ENCODE assay signal across 10 mouse cellular contexts in genomic region chr10:107493580-107494474, GRCm38 (mm10). TPM values are rescaled to one million over a fixed set of nuclear protein-coding genes. Genes with fewer than 3 reads are reported as not detected.
DNase-seq lines count a peak whose midpoint lies in the region; ATAC-seq and TF ChIP-seq lines count a peak whose summit lies in the region.
"Had no signal": no experiment of that assay in that cellular context is flagged by ENCODE, and none has a peak within 500 bp of the region (broad histone marks: within the 10 kb centered on the region; RNA-seq: fewer than 3 reads in every experiment).

No protein-coding gene starts in this region.

- TF ChIP-seq CTCF in lung, adult 2 months (IDR thresholded peaks at IDR 0.05; ENCODE audit: insufficient read depth, low read length), result no peak
- 0 out of 2 replicates have a peak, but pooled peaks have one; percentile 1 for TF ChIP-seq CTCF in stomach, postnatal 0 days (IDR thresholded peaks at IDR 0.05; ENCODE audit: low read depth)

- no peaks in the 10 kb centered on the region for H3K9me3 ChIP-seq in lung, embryonic 16.5 days (ENCODE audit: control insufficient read depth, low read length)
- no peaks in the 10 kb centered on the region for H3K9me3 ChIP-seq in forebrain, embryonic 14.5 days (replicated peaks; ENCODE audit: control insufficient read depth, low read length)
- H3K9me3 ChIP-seq in limb, embryonic 13.5 days, result no peaks in the 10 kb centered on the region
- H3K9me3 ChIP-seq in stomach, postnatal 0 days (ENCODE audit: control insufficient read depth, low read length), result no peaks in the 10 kb centered on the region

- DNase-seq in lung, adult 2 months, result no peak
- DNase-seq in forebrain, embryonic 14.5 days (ENCODE audit: low spot score), result no peak
- DNase-seq in stomach, postnatal 0 days (ENCODE audit: low spot score), result no peak
- no peak for DNase-seq in cerebellum, adult 9-11 months
- no peak for DNase-seq in embryo, embryonic 9.5 days (ENCODE audit: extremely low spot score)
- DNase-seq: embryo, embryonic 11 days; kidney, postnatal 25 days had no signal

- no peak for TF ChIP-seq POLR2A in lung, adult 2 months (IDR thresholded peaks at IDR 0.05; ENCODE audit: borderline replicate concordance, extremely low read depth, low read depth, low read length)

- peak; percentile 10 for ATAC-seq in lung, embryonic 16.5 days (ENCODE audit: low read depth)
- ATAC-seq in forebrain, embryonic 14.5 days, result peak; percentile 81
- ATAC-seq in limb, embryonic 13.5 days (ENCODE audit: low FRiP score, low read depth), result peak; percentile 38; the same call in 1 of the 2 replicates
- ATAC-seq in stomach, postnatal 0 days (ENCODE audit: low FRiP score, low TSS enrichment), result no peak

- WGBS in lung, embryonic 16.5 days, result 48% methylated on average over 20 of the region's 20 CpGs
- 55% methylated on average over 20 of the region's 20 CpGs for WGBS in lung, adult 2 months
- WGBS in forebrain, embryonic 14.5 days, result 48% methylated on average over 20 of the region's 20 CpGs
- 39% methylated on average over 20 of the region's 20 CpGs for WGBS in limb, embryonic 13.5 days
- 54% methylated on average over 20 of the region's 20 CpGs for WGBS in stomach, postnatal 0 days

- no peak overlapping the region for H3K27ac ChIP-seq in lung, embryonic 16.5 days (ENCODE audit: low read length)
- H3K27ac ChIP-seq in forebrain, embryonic 14.5 days (ENCODE audit: low read depth, low read length), result no peak overlapping the region
- H3K27ac ChIP-seq in limb, embryonic 13.5 days, result no peak overlapping the region
- H3K27ac ChIP-seq in stomach, postnatal 0 days (replicated peaks), result no peak overlapping the region

- no peaks in the 10 kb centered on the region for H3K4me1 ChIP-seq in lung, embryonic 16.5 days (replicated peaks; ENCODE audit: control insufficient read depth, insufficient read depth, low read length)
- no peaks in the 10 kb centered on the region for H3K4me1 ChIP-seq in lung, adult 2 months (ENCODE audit: control insufficient read depth, insufficient read depth, low read length)
- no peaks in the 10 kb centered on the region for H3K4me1 ChIP-seq in forebrain, embryonic 14.5 days (ENCODE audit: control insufficient read depth, insufficient read depth, low read length)
- peaks cover 11% of the 10 kb centered on the region for H3K4me1 ChIP-seq in limb, embryonic 13.5 days
- no peaks in the 10 kb centered on the region for H3K4me1 ChIP-seq in stomach, postnatal 0 days (replicated peaks; ENCODE audit: control insufficient read depth, insufficient read depth)
- H3K4me1 ChIP-seq: megakaryocyte, embryonic 14.5 days had no signal

- peak overlapping the region; percentile 66 for H3K4me2 ChIP-seq in lung, embryonic 16.5 days (ENCODE audit: low read depth, low read length)
- peak overlapping the region; percentile 53 for H3K4me2 ChIP-seq in forebrain, embryonic 14.5 days (ENCODE audit: low read length)
- H3K4me2 ChIP-seq in limb, embryonic 13.5 days (replicated peaks), result peak overlapping the region; percentile 62
- peak overlapping the region; percentile 46 for H3K4me2 ChIP-seq in stomach, postnatal 0 days (replicated peaks; ENCODE audit: low read depth)

- H3K4me3 ChIP-seq in lung, embryonic 16.5 days (ENCODE audit: low read length), result peak overlapping the region; percentile 36
- H3K4me3 ChIP-seq in lung, adult 2 months (replicated peaks; ENCODE audit: extremely low read depth, low read depth, low read length), result no peak overlapping the region
- peak overlapping the region; percentile 27 for H3K4me3 ChIP-seq in forebrain, embryonic 14.5 days (ENCODE audit: low read depth, low read length)
- H3K4me3 ChIP-seq in limb, embryonic 13.5 days, result peak overlapping the region; percentile 33
- peak overlapping the region; percentile 30 for H3K4me3 ChIP-seq in stomach, postnatal 0 days (ENCODE audit: low read depth, low read length)

- H3K27me3 ChIP-seq in lung, embryonic 16.5 days (ENCODE audit: control insufficient read depth, insufficient read depth, low read depth, low read length), result no peaks in the 10 kb centered on the region
- H3K27me3 ChIP-seq in forebrain, embryonic 14.5 days (replicated peaks; ENCODE audit: control insufficient read depth, insufficient read depth, low read length), result no peaks in the 10 kb centered on the region
- H3K27me3 ChIP-seq in limb, embryonic 13.5 days, result peaks cover 4% of the 10 kb centered on the region; the same call in 1 of the 2 replicates
- no peaks in the 10 kb centered on the region for H3K27me3 ChIP-seq in stomach, postnatal 0 days (ENCODE audit: control insufficient read depth, insufficient read depth, low read length)
- H3K27me3 ChIP-seq: megakaryocyte, embryonic 14.5 days had no signal

- TF ChIP-seq EP300 in stomach, postnatal 0 days (optimal IDR thresholded peaks at IDR 0.05), result no peak

- peak overlapping the region; percentile 60 for H3K9ac ChIP-seq in lung, embryonic 16.5 days (ENCODE audit: low read length)
- H3K9ac ChIP-seq in forebrain, embryonic 14.5 days (ENCODE audit: low read length), result peak overlapping the region; percentile 55
- H3K9ac ChIP-seq in limb, embryonic 13.5 days, result peak overlapping the region; percentile 46; the same call in 1 of the 2 replicates
- H3K9ac ChIP-seq in stomach, postnatal 0 days (ENCODE audit: low read length), result no peak overlapping the region

- H3K36me3 ChIP-seq in lung, embryonic 16.5 days (ENCODE audit: control insufficient read depth, insufficient read depth, low read length), result no peaks in the 10 kb centered on the region
- no peaks in the 10 kb centered on the region for H3K36me3 ChIP-seq in forebrain, embryonic 14.5 days (ENCODE audit: control insufficient read depth, insufficient read depth, low read length)
- H3K36me3 ChIP-seq in limb, embryonic 13.5 days, result no peaks in the 10 kb centered on the region
- no peaks in the 10 kb centered on the region for H3K36me3 ChIP-seq in stomach, postnatal 0 days (ENCODE audit: control insufficient read depth, insufficient read depth, low read length)

RNA-seq across cellular contexts. Expression of gene Myf6, which starts 0.7 kb away (rescaled TPM):
- 0.70 and 2.4 TPM in 2 replicates for polyA plus RNA-seq in lung, embryonic 16.5 days (2015; fragmentation: Nextera tagmentation; extraction: Ambion mirVana)
- 2.3 TPM in 1 of 2 replicates, not detected in the other for polyA plus RNA-seq in lung, adult 2 months (2012; rRNA removed)
- polyA plus RNA-seq in forebrain, embryonic 14.5 days (2014; fragmentation: Nextera tagmentation; extraction: Ambion mirVana), result not detected in 2 replicates
- 1.4 and 2.1 TPM in 2 replicates for polyA plus RNA-seq in limb, embryonic 13.5 days (2015; fragmentation: Nextera tagmentation; extraction: Ambion mirVana)
- polyA plus RNA-seq in stomach, postnatal 0 days (2015; fragmentation: Nextera tagmentation; extraction: Ambion mirVana), result not detected in 2 replicates

RNA-seq across cellular contexts. Expression of gene Myf5, which starts 7.9 kb away (rescaled TPM):
- polyA plus RNA-seq in lung, embryonic 16.5 days (2015; fragmentation: Nextera tagmentation; extraction: Ambion mirVana), result 0.30 and 0.72 TPM in 2 replicates
- polyA plus RNA-seq in lung, adult 2 months (2012; rRNA removed), result 0.05 and 0.21 TPM in 2 replicates
- polyA plus RNA-seq in forebrain, embryonic 14.5 days (2014; fragmentation: Nextera tagmentation; extraction: Ambion mirVana), result not detected in 2 replicates
- polyA plus RNA-seq in limb, embryonic 13.5 days (2015; fragmentation: Nextera tagmentation; extraction: Ambion mirVana), result 21.1 and 23.8 TPM in 2 replicates
- polyA plus RNA-seq in stomach, postnatal 0 days (2015; fragmentation: Nextera tagmentation; extraction: Ambion mirVana), result 0.08 TPM in 1 of 2 replicates, not detected in the other

Comparison
In these comparisons a context has a peak if more than half of its experiments do, and no peak if none do; other contexts are left out.
1. RNA of gene Myf5, which starts 7.9 kb away (polyA plus RNA-seq): 21.1 to 23.8 TPM in limb, embryonic 13.5 days; 0.30 to 0.72 TPM in lung, embryonic 16.5 days, 0.05 to 0.21 TPM in lung, adult 2 months, 0.08 TPM in stomach, postnatal 0 days and not detected in forebrain, embryonic 14.5 days; every median in the first group is over 10 times any median in the second.
2. Peak in every context shown above with its lines, with median percentiles within 50 percentile points of each other: H3K4me2 ChIP-seq.